Mouse (Mus musculus): ENCODE measurements around the gene Gm17617.
"Not testable (repeated sequence)": the region's sequence is repeated elsewhere in the genome, so short reads cannot be mapped to it uniquely, and the experiment has no call there.

The Gm17617 gene

DNA sequence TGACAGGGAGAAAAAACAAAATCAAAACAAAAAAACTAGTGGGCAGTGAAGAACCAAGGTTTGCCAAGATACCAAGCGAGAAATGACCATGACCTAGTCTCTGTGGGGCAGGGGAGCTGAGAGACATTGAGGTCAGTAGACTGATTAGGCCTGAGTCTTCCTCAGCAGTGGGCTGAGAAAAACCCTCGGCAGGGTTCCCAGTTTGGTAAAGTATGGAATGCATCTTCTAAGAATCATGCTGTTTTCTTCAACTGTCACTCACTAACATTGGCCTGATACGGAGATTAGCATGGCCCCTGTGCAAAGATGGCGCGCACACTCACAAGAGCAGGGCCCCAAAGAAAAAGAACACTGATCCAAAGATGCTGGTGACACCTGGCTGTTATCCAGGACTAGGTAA is 20.6 kb upstream of the Gm17617 start:
- in situ Hi-C loops (cut with MboI; ENCODE audit: low pct_unique_long_range_greater_than_20kb in 1 of 2, low sequenced_read_pairs in 2 of 2, unreplicated experiment in 1 of 2): no loop called here

DNA sequence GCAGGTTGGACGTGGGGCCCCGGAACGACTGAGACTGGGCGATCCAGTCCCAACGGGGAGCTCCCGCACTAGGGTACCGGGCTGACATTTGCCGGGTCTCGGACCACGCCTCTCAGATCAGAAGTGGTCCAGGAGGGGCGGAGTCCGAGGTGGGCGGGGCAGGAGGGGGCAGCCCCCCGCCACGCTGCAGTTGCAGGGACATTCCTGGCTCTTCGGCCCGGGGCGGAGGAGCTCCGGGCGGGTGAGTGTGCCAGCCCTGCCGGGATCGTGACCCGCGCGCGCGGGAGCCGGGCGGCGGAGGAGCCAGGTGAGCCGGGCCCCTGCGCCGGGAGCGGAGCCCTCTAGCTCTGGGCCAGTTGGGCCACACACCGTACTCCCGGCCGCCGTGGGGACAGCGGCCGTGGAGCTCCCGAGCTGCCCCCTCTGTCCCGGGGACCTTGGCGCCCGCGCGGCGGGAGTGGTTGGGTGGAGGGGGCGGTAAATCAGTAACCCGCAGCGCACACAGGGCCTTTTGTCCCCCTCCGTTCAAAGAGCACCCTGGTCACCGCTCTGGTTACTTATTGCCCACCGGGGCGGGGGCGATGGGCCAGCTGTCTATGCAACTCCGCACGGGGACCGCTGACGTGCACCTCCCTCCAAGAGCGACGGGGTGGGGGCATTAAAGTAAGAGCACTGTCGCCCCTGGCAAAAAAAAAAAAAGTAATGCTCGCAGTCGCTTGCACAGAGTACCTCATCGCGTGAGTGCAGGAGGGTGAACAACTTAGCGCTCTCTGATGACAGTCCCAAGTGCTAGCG is 19.5 kb upstream of the Gm17617 start, which contains the start of gene Fgfr4:
Fgfr4 (plus strand) TSS at position 20 of the 795 bp plus-strand sequence.
- in situ Hi-C loops (cut with MboI; ENCODE audit: low pct_unique_long_range_greater_than_20kb in 1 of 2, low sequenced_read_pairs in 2 of 2, unreplicated experiment in 1 of 2): no loop called here

DNA sequence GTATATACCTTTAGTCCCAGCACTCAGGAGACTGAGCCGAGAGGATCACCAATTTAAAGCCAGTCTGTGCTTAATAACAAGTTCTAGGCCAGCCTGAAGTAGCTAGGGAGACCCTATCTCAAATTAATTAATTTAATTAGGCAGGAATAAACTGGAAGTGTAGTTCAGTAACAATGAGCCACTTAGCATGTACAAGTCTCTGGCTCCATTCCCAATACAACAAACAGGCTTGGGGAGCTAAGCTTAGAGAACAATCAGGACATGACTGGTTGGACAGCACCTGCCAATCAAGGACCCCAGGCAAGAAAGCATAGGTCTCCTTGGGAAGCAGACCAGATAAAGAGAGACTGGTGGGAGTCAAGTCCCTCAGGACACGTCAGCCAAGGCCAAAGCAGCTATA is 6.9 kb upstream of the Gm17617 start:
- in situ Hi-C loops (cut with MboI; ENCODE audit: low pct_unique_long_range_greater_than_20kb in 1 of 2, low sequenced_read_pairs in 2 of 2, unreplicated experiment in 1 of 2): no loop called here

DNA sequence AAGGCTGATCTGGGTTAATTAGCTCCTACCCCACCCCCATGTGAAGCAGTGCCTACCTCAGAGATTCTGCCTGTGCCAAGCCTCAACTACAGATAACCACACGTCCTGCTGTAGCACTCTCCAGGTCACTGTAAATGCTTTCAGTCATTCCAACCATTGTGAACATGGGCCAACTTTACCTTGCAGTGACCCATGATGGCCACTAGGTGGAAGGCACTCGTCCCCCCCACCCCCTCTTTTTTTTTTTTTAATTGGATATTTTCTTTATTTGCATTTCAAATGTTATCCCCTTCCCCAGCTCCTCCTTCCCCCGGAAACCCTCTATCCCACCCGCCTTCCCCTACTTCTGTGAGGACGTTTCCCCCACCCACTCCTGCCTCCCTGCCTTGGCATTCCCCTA is 2.0 kb upstream of the Gm17617 start:
- in situ Hi-C loops (cut with MboI; ENCODE audit: low pct_unique_long_range_greater_than_20kb in 1 of 2, low sequenced_read_pairs in 2 of 2, unreplicated experiment in 1 of 2): no loop called here

DNA sequence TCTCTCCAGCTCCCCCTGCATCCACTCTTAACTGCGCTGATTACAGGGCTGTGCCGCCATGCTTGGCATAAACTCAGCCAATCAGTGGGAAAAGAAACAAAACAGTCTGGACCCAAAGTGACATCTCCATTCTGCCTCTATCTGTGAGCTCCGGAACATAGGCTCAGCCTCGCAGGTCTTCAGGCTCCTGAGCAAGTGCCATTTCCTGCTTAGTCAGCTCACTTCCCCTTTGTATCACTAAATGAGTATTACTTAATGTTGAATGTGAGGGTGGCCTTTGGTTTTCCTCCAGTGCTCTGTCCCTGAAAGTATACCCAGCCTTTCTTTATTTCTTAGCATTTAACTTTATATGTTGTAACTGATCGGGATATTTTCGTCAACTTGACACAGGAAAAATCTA is 8.4 kb downstream of the Gm17617 start:
- in situ Hi-C loops (cut with MboI; ENCODE audit: low pct_unique_long_range_greater_than_20kb in 1 of 2, low sequenced_read_pairs in 2 of 2, unreplicated experiment in 1 of 2): no loop called here

DNA sequence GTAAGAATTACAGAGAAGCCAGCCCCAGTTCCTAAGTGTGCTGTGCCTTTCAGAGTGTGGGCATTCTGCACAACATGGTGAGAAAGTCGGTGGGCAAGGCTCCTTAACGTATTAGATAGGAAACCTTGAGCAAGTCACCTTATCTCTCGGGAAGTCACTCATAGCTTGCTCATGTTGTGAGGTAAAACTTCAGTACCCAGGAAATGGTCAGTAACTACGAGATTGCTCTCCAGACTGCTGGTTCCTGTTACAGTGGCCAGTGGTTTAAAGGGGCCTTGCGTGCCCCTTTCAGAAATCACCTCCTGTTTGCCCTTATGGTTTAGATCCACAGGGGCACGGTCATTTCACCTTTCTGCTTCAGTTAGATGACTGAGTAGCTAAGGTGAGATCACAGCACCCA is 19.0 kb downstream of the Gm17617 start:
- in situ Hi-C loops (cut with MboI; ENCODE audit: low pct_unique_long_range_greater_than_20kb in 1 of 2, low sequenced_read_pairs in 2 of 2, unreplicated experiment in 1 of 2): no loop called here

DNA sequence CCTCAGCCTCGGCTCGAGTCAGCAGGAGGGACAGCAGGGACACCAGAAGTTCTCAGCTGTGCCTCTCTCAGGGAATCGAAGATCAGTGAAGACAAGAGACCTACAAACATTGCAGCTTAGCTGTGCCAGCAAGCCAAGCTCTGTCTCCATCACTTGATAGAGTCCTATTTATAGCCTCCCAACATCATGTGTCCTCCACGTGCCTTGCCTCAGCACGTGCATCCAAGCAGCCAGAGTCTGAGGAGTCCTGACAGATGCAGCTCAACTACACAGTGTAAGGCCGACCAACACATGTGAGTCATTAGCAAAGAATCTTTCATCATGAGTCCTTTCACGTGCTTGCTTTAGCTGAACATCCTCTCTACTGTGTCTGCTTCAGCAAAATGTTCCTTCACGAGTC is 25.7 kb downstream of the Gm17617 start:
- in situ Hi-C loops (cut with MboI; ENCODE audit: low pct_unique_long_range_greater_than_20kb in 1 of 2, low sequenced_read_pairs in 2 of 2, unreplicated experiment in 1 of 2): no loop called here

DNA sequence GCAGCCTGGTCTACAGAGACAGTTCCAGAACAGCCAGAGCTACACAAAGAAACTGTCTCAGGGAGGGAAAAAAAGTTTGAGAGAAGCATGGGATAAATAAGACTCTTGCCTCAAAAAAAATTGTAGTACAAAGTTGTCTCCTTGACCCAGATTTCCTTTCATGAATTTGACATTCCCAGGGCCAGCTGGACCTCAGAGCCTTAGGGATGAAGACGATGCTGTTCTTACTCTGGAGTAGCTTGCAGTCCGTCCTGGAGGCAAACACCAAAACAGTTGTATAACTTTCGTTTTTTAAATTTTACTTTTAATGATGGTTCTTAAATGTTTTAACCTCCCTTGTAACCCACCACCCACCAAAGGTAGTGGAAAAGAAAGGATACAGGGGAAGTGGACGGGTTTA is 26.2 kb downstream of the Gm17617 start:
- in situ Hi-C loops (cut with MboI; ENCODE audit: low pct_unique_long_range_greater_than_20kb in 1 of 2, low sequenced_read_pairs in 2 of 2, unreplicated experiment in 1 of 2): no loop called here

DNA sequence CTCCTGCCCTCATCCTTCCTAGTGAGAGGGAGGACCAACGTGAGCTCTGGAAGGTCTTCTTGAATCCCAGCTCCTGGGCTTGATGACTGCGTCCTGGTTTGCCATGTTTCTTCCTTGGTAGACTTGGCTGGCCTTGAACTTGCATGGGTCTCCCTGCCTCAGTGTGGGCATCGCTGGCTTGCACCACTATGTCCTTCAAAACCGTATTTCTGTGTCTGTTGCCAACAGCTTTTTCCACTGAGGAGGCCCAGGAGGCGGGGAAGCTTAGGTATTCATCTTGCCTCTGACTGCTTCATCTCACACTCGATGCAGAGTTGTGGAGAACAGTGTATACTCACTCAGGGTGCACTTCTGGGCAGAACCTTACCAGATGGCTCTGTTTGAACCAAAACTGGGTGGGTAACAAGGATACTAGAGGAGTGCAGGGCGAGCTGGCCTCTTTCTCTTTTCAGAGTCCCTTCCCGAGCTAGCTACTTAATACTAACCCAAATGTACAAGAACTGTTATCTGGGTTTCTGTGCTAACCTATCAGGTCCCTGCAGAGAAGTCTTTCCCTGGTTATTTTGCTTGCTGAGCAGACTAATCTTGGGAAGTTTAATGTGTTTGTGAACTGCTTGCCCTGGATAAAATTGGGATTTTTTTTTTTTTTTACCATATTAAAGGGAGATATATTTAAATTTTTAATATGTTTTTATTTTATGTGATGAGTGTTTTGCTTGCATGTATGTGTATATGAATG is 27.2 kb downstream of the Gm17617 start:
- in situ Hi-C loops (cut with MboI; ENCODE audit: low pct_unique_long_range_greater_than_20kb in 1 of 2, low sequenced_read_pairs in 2 of 2, unreplicated experiment in 1 of 2): no loop called here

DNA sequence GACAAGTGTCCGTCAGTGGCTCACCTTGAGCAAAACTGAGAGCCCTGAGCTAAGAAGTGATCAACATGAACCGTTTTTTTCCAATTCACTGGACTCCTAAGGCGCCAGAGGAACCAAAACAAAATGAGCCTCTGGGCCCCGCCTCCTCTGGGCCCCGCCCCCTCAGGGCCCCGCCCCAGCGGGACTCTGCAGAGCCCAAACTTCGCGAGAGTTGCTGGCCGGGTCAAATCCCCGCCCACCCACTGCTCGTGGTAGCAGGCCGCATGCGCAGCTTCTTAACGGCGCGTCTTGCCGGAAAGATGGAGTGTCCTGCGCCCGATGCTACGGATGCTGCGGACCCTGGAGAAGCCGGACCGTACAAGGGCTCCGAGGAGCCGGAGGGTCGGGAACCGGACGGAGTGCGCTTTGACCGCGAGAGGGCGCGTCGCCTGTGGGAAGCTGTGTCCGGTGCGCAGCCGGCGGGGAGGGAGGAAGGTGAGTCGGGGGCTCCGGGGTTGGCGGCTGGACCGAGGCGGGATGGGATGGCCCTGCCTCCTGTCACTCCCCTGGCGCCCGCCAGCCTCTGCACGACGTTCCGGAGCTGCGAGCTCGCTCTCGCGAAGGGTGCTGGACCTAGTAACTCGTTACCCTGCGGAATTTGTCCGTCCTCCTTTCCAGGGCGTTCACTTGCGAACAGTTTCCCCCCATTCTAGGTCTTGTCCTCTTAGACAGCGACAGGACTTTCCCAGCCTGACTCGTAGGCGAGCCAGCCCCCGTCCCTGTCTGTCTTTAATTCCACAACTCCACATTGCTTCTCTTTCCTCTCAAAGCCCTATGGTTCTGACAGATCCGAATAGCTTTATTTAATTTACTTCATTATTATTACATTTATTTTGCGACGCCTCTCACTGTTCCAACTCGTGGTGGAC is 28.0 kb downstream of the Gm17617 start, which contains the start of gene Zfp346:
Zfp346 (plus strand) TSS at position 267 of the 908 bp plus-strand sequence.
- in situ Hi-C loops (cut with MboI; ENCODE audit: low pct_unique_long_range_greater_than_20kb in 1 of 2, low sequenced_read_pairs in 2 of 2, unreplicated experiment in 1 of 2): no loop called here

DNA sequence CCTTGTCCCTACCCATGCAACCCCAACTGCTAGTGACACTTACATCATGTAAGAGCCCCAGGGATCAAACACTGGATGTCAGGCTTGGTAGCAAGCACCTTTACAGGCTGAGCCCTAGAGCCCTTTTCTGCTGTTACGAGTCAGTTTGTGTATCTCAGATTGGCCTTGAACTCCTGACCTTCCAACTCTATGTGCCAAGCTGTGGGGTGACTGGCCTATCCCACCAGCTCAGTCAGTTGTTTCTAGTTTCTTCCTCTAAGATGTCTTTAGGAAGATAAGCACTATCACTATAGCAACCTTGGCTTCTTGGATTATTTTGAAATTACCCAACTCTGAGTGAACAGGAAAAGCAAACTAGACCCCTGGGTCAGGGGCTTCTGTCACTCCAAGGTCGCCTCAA is 30.0 kb downstream of the Gm17617 start:
- in situ Hi-C loops (cut with MboI; ENCODE audit: low pct_unique_long_range_greater_than_20kb in 1 of 2, low sequenced_read_pairs in 2 of 2, unreplicated experiment in 1 of 2): no loop called here

DNA sequence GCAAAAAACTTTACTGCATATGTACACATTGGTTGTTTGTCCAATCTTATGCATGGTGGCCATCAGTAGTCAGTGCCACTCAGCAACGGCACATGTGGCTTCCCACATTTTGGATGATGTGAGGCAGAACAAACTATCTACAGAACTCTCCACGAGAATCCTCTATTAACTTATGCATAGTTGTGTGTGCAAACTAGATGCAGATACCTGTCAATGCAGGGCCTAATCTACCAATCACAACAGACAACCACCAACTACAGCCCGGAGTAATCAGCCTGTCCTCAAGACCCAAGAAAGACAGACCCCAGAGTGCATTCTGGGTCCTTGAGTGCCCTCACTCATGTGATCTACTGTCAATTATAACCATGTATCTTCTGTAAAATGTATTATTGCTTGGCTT is 31.0 kb downstream of the Gm17617 start:
- in situ Hi-C loops (cut with MboI; ENCODE audit: low pct_unique_long_range_greater_than_20kb in 1 of 2, low sequenced_read_pairs in 2 of 2, unreplicated experiment in 1 of 2): no loop called here

DNA sequence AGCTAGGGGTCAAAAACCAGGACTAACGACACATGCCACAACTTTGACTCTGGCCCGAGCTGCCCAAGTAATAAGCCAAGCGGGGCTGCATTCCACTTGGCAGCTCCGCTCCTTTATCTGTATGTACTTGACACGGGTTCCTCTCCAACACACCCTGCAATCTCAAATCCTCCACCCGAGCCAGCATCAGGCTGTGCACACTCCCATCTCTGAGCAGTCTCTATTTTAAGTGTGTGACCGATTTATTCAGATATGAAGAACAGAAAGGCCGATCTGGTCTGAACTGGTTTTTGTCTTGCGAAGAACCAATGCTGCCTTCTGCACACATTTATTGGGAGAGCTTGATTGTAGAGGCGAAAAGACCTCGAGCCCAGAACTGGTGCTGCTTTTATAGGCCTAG is 31.7 kb downstream of the Gm17617 start:
- in situ Hi-C loops (cut with MboI; ENCODE audit: low pct_unique_long_range_greater_than_20kb in 1 of 2, low sequenced_read_pairs in 2 of 2, unreplicated experiment in 1 of 2): no loop called here

DNA sequence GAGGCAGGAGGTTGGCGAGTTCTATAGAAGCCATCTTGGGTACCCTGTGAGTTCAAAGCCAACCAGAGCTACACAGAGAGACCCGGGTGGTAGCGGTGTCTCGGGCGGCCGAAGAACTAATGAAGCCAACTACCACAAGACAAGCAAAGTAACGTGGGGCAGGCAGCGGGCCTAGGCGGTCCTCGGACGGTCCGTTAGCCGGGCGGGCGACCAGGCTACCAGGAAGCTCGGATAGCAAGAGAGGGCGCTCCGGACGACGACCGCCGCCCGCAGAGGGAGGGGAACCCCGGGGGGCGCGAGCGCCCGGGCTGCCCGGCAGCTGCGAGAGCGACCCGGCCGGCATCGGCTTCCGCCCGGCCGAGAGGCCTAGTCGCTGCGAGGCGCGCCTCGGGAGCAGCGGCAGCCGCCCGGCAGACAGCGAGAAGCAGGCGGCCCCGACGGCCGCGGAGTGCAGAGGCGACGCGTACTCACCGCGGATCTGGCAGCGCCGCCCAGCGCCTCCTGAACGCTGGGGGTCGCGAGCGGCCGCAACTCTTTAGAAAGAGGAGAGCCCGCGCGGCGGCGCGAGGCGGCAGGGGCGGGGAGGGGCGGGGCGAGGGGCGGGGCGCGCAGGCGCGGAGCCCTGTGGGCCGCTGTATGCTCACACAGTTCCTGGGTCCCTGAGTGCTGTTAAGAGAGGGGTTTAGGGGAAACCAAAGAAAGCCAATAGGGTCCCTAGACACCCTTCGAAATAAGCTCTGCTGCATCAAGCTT is 33.4 kb downstream of the Gm17617 start, which contains the start of gene Uimc1:
Uimc1 (minus strand) TSS at position 575 of the 753 bp plus-strand sequence.
- in situ Hi-C loops (cut with MboI; ENCODE audit: low pct_unique_long_range_greater_than_20kb in 1 of 2, low sequenced_read_pairs in 2 of 2, unreplicated experiment in 1 of 2): no loop called here

DNA sequence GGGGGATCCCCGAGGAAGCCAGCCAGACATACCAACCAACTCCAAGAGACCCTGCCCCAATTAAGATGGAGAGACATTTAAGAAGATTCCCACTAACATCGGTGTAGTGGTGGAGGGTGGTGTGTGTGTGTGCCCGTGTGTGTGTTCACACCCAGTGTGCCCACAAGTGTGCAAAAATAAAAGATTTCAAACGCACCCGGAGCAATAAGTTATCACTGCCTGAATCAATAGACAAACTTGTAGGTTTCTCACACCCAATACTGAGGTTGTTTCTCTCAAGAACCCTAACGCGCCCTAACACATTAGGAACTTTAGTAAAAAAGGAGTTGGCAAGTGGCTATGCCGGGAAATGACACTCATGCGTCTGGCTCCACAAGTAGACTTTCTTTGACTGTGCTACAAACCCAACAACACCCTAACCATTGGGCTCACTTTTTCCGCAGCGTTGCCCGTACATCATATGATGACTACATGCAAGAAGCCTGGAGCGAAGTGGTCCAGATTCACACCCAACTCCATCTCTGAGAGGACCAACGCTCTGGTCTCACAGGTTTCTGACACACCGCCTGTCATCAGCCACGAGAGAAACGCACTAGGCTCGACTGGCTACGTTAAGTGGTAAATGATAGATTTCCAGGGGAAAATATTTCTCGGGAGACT is 34.2 kb downstream of the Gm17617 start:
- in situ Hi-C loops (cut with MboI; ENCODE audit: low pct_unique_long_range_greater_than_20kb in 1 of 2, low sequenced_read_pairs in 2 of 2, unreplicated experiment in 1 of 2): no loop called here

DNA sequence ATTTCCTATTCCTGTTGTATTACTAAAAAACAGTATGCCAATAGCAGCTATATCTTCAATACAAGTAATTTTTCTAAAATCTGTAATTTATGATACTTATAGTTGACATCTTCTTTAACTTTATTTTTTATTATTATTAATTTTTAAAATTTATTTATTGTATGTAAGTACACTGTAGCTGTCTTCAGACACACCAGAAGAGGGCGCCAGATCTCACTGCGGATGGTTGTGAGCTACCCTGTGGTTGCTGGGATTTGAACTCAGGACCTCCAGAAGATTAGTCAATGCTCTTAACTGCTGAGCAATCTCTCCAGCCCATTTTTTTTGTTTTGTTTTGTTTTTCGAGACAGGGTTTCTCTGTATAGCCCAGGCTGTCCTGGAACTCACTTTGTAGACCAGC is 35.5 kb downstream of the Gm17617 start:
- in situ Hi-C loops (cut with MboI; ENCODE audit: low pct_unique_long_range_greater_than_20kb in 1 of 2, low sequenced_read_pairs in 2 of 2, unreplicated experiment in 1 of 2): not testable (repeated sequence)

DNA sequence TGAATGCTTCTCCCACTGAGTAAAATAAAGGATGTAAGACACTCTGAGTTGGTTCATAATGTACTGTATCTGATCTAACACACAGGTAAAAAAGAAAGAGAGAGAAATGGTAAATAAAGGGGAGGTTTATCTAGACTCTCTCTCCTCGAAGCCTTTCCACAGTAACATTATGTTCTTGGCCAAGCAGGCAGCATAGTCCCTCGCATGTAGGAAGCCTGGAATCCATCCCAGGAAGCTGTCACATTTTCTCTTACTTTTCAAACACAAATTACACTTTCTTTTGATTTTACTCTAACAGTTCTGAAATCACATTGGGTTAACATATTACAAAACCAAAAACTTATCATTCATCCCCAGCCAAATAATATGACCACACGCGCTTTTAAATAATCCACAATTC is 40.8 kb downstream of the Gm17617 start:
- in situ Hi-C loops (cut with MboI; ENCODE audit: low pct_unique_long_range_greater_than_20kb in 1 of 2, low sequenced_read_pairs in 2 of 2, unreplicated experiment in 1 of 2): no loop called here

All from mouse embryonic stem cell (cell line).